Mouse (Mus musculus) testis, postnatal 14 days (tissue): ENCODE measurements around the gene Itpr2.

Experiments
- DNase-seq: peaks from one replicate; pipeline ENCODE4 v3.0.0; 2021; ENCODE audit warnings: low spot score

Gene Itpr2

GRCm38 (mm10) chr6:146504459-146504858 lies 2.4 kb upstream of the Itpr2 start:
- DNase-seq = no peak

DNA sequence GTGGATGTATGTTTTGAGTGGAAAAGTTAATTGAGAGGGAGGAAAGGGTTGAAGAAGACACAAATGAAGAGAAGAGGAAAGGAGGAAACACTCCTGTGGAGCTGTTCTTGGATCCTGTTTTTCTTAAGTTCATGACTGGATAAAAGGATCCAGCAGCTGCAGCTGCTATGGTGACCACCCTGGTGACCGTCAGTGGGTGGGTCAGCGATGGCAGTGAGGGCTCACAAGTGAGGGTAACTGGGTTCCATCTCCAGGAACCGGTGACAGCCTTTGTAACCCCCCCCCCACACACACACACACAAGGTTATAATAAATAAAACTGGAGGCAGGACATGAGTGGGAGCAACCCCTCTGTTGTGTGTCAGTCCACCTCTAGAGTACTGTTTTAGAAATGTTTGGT lies 833 bp upstream of the Itpr2 start:
- DNase-seq = no peak

DNA sequence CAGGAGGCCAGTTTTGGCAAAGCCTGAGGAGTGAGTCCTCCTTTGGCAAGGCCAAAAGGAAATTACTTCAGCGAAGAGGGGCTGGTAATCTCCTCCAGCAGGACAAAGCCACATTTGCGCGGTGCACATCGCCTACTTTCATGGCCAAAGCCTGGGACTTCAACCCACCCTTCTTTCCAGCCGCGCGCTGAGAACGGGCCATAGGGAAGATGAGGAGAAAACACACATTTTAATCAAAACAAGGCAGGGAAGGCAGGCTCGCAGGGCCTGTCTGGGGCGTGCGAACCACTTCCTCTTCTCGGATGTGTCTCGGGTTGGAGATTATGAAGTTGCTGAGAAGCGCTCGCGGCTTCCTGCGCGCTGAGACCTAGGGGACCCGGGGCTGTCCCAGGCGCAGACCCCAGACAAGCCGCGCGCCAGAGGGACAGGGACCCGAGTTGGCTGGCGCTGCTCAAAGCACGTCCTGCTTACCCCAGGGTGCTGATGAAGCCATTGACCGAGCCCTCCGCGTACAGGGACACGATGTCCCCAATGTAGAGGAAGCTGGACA lies 632 bp downstream of the Itpr2 start:
- DNase-seq = peak; percentile 17

- DNase-seq = no peak
Measured at GRCm38 (mm10) chr6:146500771-146501170, 1.3 kb downstream of the Itpr2 start.

DNA sequence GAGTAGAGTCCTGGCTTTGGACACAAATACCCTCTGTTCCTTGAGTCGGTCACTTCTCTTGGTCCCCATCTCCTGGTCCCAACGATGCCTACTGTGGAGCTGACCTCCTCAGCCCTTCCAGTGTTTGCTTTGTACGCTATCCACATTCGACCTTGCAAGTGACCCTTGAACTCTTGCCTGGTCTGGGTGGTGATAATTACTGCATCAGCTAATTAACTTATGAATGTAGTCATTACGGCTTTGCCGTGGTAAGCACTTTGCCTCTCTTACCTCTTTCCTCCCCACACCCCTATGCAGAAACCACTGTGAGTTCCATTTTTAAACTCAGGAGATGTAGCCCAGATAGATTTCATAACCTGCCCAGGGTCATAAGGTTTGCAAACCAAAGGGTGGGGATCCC lies 1.8 kb downstream of the Itpr2 start:
- DNase-seq = no peak

DNA sequence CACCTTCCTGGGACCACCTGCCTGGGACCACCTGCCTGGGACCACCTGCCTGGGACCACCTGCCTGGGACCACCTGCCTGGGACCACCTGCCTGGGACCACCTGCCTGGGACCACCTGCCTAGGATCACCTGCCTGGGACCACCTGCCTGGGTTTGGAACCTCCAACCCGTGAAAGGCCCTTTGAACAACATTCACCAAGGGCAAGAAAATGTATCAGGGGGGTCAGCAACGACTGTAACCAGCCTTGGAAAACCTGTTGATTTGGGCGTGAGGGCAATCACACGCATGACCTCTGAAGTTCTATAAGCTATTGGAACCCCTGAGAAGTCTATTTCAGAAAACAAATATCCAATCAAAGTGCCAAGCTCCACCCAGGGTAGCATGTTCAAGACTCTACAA lies 2.5 kb downstream of the Itpr2 start:
- no peak for DNase-seq

GRCm38 (mm10) chr6:146498416-146498815 lies 3.6 kb downstream of the Itpr2 start:
- DNase-seq = peak; percentile 58

GRCm38 (mm10) chr6:146497866-146498265 lies 4.2 kb downstream of the Itpr2 start:
- DNase-seq = no peak

DNA sequence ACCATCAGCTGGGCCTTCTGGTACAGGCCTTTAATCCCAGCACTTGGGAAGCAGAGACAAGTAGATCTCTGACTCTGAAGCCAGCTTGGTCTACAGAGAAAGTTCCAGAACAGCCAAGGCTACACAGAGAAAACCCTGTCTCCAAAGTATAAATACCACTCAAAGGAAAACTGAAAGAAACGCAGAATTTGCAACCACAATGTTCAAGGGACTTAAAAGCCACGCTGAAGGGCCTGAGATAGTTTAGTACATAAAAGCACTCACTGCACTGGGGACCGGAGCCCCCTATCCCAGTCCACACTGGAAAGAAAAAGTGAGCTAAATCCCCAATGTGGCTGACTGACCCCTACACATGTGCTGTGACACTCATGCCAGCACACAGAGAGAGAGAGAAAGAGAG lies 4.6 kb downstream of the Itpr2 start:
- DNase-seq = no peak

- no peak for DNase-seq
Measured at GRCm38 (mm10) chr6:146491680-146492079, 10.3 kb downstream of the Itpr2 start.

- DNase-seq = no peak
Measured at GRCm38 (mm10) chr6:146490416-146490960, 11.5 kb downstream of the Itpr2 start.

DNA sequence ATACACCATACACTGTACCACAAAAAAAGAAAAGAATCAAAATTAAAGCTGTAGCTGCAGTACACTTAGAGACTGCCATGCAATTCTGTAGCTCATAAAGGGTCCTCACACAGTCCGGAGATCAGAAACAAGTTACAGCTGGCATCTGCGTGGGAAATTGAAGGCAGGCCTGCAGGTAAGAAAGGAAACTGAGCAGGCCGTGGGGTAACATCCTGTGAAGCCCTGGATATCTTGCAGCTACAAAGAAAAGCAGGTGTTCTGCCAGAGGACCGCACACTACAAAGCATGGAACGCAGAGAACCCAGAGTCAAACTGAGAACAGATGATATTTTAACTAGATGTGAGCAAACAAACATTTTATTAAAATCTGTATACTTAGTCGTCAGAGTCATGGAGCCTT lies 12.2 kb downstream of the Itpr2 start:
- DNase-seq = no peak

DNA sequence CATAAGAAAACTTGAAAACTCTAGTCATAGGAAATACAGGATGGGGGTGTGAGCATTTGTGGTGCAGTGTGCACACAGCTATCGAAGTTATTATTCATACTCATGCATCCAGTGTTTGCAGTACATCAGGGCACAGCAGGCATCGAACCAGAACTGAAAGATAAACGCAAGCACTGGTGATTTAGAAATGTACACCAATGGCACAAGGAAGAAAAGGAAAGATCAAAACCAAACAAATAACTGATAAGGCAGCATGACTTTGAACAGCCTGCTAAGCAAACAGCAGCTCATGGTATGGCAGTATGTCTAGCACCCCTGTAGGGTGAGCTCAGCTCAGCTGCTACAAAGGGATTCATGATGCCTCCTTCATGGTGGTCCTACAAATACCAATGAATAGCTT lies 13.3 kb downstream of the Itpr2 start:
- DNase-seq = no peak

DNA sequence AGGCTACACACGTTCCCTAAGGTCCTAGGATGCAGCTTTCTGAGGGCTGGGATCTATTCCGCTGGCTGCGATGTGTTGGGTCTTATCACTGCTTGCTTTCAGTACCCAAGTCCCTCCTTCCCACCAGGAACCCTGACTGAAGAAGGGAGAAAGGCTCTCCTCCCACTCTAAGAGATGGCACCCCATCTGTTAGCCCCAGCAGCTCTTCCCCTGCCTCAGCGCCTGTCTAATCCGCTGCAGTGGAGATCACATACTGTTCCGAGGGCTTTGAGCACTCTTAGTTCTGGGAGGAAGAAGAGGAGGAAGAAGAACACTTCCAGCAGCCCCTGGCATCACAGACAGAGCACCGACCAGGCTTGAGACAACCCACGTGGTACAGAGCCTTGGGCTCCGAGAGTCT lies 14.9 kb downstream of the Itpr2 start:
- DNase-seq = no peak

GRCm38 (mm10) chr6:146486073-146486472 lies 15.9 kb downstream of the Itpr2 start:
- no peak for DNase-seq

GRCm38 (mm10) chr6:146481441-146481840 lies 20.6 kb downstream of the Itpr2 start:
- no peak for DNase-seq

DNA sequence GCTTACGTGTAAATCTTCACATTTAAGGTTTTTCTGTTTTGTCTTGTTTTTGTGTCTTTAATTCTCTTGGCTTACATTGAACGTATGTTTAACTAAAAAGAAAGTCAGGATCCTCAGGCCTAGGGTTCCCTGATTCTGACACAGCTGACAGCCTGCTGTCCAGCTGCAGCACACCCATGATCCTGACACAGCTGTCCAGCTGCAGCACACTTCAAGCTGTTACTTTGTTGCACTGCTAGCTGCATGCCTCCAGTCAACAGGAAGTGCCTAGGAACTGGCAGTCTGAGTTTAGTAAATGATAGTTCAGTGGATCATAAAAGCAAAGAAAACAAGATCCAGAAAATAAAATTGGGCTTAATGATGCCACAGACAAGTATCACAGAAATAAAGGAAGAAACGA lies 21.1 kb downstream of the Itpr2 start:
- DNase-seq = peak; percentile 21

DNA sequence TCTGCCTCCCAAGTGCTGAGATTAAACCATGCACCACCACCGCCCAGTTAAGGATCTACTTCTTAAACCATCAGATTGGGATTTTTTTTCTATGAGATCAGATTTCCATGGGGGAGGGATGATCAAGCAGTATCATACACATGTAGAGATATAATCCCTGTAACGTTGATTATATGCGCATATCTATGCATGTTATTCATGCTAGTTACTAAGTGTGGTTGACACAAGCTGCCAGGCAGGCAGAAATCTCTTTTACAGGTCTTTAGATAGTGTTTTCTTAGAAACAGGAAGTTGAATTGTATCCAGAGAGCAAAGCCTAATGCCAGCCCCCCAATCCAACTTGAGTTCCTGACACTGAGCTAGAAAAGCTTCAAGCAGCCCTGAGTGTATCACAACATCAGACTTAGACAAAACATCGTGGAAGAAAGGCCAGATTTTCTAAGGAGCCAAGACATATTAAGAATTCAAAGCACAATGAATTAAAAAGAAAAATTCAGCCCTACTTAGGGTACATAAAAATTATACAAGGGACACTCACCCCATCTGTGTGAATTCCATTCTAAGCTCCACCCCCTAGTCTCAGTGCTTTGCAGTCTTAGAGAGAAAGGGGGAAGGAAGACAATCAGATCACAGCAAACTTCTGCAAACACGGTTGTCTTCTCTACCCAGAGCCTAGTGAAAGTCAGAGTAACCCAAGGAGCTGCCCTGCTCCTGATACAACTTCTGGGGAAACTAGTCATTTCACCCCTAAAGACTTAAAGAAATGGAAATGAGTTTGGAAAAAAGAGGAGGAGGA lies 22.9 kb downstream of the Itpr2 start:
- no peak for DNase-seq

DNA sequence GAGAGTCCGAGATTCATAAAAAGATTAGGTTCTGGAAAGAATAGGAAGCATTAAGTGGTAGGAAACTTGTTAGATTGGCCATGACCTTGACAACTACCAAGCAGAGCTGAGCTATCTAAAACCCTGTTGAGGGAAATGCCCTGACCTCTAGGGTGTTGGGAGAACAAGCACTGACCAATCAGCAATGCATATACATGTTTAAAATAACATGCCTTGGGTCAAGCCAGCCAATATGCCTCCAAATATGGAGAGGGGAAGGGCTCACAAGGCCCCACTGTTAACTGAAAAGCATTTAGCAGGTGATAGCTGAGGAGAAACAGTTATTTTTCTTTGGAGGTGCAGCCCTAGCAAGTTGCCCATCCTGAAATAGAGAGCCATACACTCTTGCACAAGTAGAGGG lies 25.2 kb downstream of the Itpr2 start:
- no peak for DNase-seq

DNA sequence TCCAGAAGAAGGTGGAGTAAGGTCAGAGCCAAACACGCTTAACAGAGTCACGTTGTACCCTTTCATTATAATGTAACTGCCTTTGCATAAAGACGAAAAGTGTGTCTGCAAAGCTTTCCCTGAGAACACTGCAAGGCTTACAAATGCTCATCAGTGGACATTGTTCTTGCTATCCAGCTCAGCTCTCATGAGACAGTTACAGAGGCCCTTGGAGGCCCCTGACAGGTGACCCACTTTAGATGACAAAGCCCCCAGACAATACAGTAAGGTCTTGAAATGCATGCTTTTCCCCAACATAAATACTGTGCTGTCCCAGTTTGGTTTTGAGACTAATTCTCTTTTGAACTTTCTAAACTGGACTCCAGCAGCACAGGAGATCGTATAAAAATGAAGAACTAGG lies 27.9 kb downstream of the Itpr2 start:
- DNase-seq = no peak

DNA sequence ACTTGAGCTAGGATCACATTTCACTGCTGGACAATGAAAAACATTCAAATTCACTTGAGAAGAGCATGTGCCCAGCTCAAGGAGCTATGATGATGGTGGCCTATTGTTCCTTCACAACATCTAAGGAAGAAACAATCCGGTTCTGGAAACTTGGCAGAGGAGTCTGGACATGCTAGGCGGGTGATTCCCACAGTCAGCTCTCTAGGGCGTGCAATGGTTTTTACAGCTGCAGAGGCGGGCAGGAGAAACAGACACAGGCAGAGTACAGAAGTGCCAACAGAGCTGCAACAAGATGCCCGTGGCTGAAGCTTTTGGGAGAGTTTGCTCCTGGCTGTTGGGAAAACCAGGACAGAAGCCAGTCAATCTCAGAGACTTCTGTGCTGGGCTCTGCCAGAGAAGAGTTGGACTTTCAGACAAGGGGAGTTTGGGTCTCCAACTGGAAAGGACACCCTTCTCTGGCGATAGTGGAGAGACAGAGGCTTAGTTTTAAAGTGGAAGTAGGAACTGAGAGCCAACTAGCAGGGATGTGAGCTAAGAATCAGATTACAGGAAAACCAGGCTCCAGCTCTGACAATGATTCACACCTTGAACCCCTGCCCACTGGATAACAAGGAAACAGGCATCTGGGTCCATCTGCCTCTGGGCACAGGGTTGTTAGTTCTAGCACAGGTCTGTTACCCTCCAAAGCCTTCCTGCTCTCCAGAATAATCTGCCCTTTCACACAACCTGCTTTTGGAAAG lies 28.6 kb downstream of the Itpr2 start:
- DNase-seq = no peak

DNA sequence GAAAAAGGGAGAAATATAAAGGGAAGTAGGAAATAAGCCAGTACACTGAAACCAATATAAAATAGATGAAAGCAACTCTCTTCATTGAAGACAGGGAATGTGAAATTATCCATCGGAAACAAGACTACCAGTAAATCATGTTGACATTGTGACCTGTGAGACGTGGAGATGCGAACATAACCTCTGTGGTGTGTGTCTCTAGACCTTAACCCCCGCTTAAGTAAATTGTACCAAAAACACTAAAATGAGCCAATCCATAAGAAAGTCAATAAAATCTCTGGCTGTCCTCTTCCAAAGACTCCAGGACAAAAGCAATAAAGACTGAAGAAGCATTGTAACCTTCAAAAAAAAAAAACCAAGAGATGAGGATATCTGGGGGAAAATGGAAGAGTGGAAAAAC lies 31.6 kb downstream of the Itpr2 start:
- no peak for DNase-seq

- DNase-seq = no peak
Measured at GRCm38 (mm10) chr6:146469936-146470335, 32.1 kb downstream of the Itpr2 start.
